Mouse (Mus musculus): ENCODE results near the gene Nos1. TPM values are rescaled to one million over a fixed set of nuclear protein-coding genes. Genes with fewer than 3 reads are reported as not detected.

Gene Nos1
- polyA plus RNA-seq, 1 experiment, result 0.17 TPM

- DNase-seq (ENCODE audit: low spot score), result no peak
Measured at GRCm38 (mm10) chr5:117955675-117956420, 175.0 kb downstream of the Nos1 start.

GRCm38 (mm10) chr5:117964750-117965149 lies 183.9 kb downstream of the Nos1 start:
- DNase-seq (ENCODE audit: low spot score), result no peak

- no peak for DNase-seq (ENCODE audit: low spot score)
Measured at GRCm38 (mm10) chr5:117966956-117967355, 186.1 kb downstream of the Nos1 start.

- DNase-seq (ENCODE audit: low spot score), result no peak
Measured at GRCm38 (mm10) chr5:117967659-117968069, 186.8 kb downstream of the Nos1 start.

- DNase-seq (ENCODE audit: low spot score), result no peak
Measured at GRCm38 (mm10) chr5:117969681-117970427, 189.0 kb downstream of the Nos1 start.

- DNase-seq (ENCODE audit: low spot score), result no peak
Measured at GRCm38 (mm10) chr5:117976263-117976656, 195.4 kb downstream of the Nos1 start.

- peak; percentile 87 for DNase-seq (ENCODE audit: low spot score)
Measured at GRCm38 (mm10) chr5:117976657-117977500, 196.0 kb downstream of the Nos1 start, which contains the start of gene Fbxo21. Gene Fbxo21 (plus strand): TSS chr5:117976730.

GRCm38 (mm10) chr5:117977501-117978158 lies 196.8 kb downstream of the Nos1 start:
- DNase-seq (ENCODE audit: low spot score), result no peak

GRCm38 (mm10) chr5:117978159-117978697 lies 197.4 kb downstream of the Nos1 start:
- no peak for DNase-seq (ENCODE audit: low spot score)

- DNase-seq (ENCODE audit: low spot score), result no peak
Measured at GRCm38 (mm10) chr5:117979082-117979481, 198.2 kb downstream of the Nos1 start.

- DNase-seq (ENCODE audit: low spot score), result no peak
Measured at GRCm38 (mm10) chr5:117980921-117981320, 200.1 kb downstream of the Nos1 start.

- no peak for DNase-seq (ENCODE audit: low spot score)
Measured at GRCm38 (mm10) chr5:117981943-117982342, 201.1 kb downstream of the Nos1 start.

- no peak for DNase-seq (ENCODE audit: low spot score)
Measured at GRCm38 (mm10) chr5:117986327-117986726, 205.5 kb downstream of the Nos1 start.

GRCm38 (mm10) chr5:117987891-117988290 lies 207.1 kb downstream of the Nos1 start:
- DNase-seq (ENCODE audit: low spot score), result no peak

- no peak for DNase-seq (ENCODE audit: low spot score)
Measured at GRCm38 (mm10) chr5:117988367-117988766, 207.5 kb downstream of the Nos1 start.

- no peak for DNase-seq (ENCODE audit: low spot score)
Measured at GRCm38 (mm10) chr5:117989773-117990172, 208.9 kb downstream of the Nos1 start.

- DNase-seq (ENCODE audit: low spot score), result no peak
Measured at GRCm38 (mm10) chr5:117990957-117991356, 210.1 kb downstream of the Nos1 start.

- no peak for DNase-seq (ENCODE audit: low spot score)
Measured at GRCm38 (mm10) chr5:117993550-117993949, 212.7 kb downstream of the Nos1 start.

- DNase-seq (ENCODE audit: low spot score), result no peak
Measured at GRCm38 (mm10) chr5:117995372-117995901, 214.6 kb downstream of the Nos1 start.

- DNase-seq (ENCODE audit: low spot score), result no peak
Measured at GRCm38 (mm10) chr5:117995911-117996310, 215.1 kb downstream of the Nos1 start.

- DNase-seq (ENCODE audit: low spot score), result no peak
Measured at GRCm38 (mm10) chr5:117996581-117996980, 215.7 kb downstream of the Nos1 start.

Measured in urinary bladder, adult 2 months (tissue).